ENCODE assay signal across 8 mouse cellular contexts in the genomic region with DNA sequence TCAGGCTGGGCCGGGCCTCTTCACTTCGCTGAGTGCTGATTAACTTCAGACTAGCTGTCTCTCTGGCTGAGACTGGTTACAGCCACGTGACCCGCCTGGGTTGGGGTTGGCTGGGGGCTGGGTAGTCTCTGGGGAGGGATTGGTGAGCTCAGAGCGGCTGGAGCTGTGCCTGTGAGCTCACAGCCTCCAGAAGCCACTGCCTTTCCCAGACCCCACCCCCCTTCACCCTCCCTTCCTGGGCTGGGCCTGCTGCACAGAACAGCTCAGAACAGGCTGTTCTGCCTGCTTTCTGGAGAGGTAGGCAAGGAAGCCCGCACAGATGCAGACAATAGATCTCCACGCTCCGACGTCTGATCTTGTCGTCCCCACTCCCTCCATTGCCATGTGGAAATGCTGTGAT. TPM values are rescaled to one million over a fixed set of nuclear protein-coding genes. Genes with fewer than 3 reads are reported as not detected.
DNase-seq lines count a peak whose midpoint lies in the region; ATAC-seq lines count a peak whose summit lies in the region.

No protein-coding gene starts in this region.

- peak overlapping the region; percentile 78 for H3K27ac ChIP-seq in intestine, embryonic 16.5 days (ENCODE audit: low read length)

- intact Hi-C loops in gastrocnemius, postnatal 36 days (cut with DNase I): no loop called here
- intact Hi-C loops in left cerebral cortex, postnatal 14 days (cut with DNase I): no loop called here

- peaks cover 15% of the 10 kb centered on the region for H3K4me1 ChIP-seq in intestine, embryonic 16.5 days (ENCODE audit: control insufficient read depth, insufficient read depth, low read length)

- peak overlapping the region; percentile 60 for H3K9ac ChIP-seq in intestine, embryonic 16.5 days (ENCODE audit: low read depth, low read length)

- H3K9me3 ChIP-seq in intestine, embryonic 16.5 days (ENCODE audit: control insufficient read depth, low read length): no peaks in the 10 kb centered on the region

- WGBS in intestine, embryonic 16.5 days: 1% methylated on average over 10 of the region's 10 CpGs

- no peaks in the 10 kb centered on the region for H3K36me3 ChIP-seq in intestine, embryonic 16.5 days (ENCODE audit: control insufficient read depth, insufficient read depth, low read length)

- peak; percentile 99 for ATAC-seq in intestine, embryonic 16.5 days
- peak; percentile 93 for ATAC-seq in megakaryocyte-erythroid progenitor cell, adult 5-6 weeks (replicated peaks; ENCODE audit: low FRiP score, low TSS enrichment, poor library complexity, severe bottlenecking)
- ATAC-seq in monocyte, adult 5-6 weeks (replicated peaks; ENCODE audit: insufficient number of reproducible peaks, low FRiP score, low TSS enrichment, poor library complexity, severe bottlenecking): no peak

- no peaks in the 10 kb centered on the region for H3K27me3 ChIP-seq in intestine, embryonic 16.5 days (replicated peaks; ENCODE audit: control insufficient read depth, insufficient read depth, low read length)

- DNase-seq in adrenal gland, adult 2 months: peak; percentile 97
- DNase-seq in embryo, embryonic 11 days: peak; percentile 95
- peak; percentile 90 to 98 for DNase-seq in gastrocnemius, postnatal 36 days
- peak; percentile 85 to 94 for DNase-seq in left cerebral cortex, postnatal 14 days (ENCODE audit: low spot score in 2 of 2)
- peak; percentile 90 to 93 for DNase-seq in right cerebral cortex, postnatal 36 days (ENCODE audit: low spot score in 2 of 2)

- H3K4me2 ChIP-seq in intestine, embryonic 16.5 days (ENCODE audit: low read depth, low read length): peak overlapping the region; percentile 57

- H3K4me3 ChIP-seq in intestine, embryonic 16.5 days (ENCODE audit: low read length): peak overlapping the region; percentile 26; the same call in 1 of the 2 replicates

RNA-seq across cellular contexts. Expression of a gene that starts 13.0 kb away (rescaled TPM):
- total RNA-seq in adrenal gland, adult 2 months (2021): 10 to 100 TPM; 36.5 to 39.6 TPM
- polyA plus RNA-seq in adrenal gland, adult 2 months (2012; rRNA removed): 10.9 and 12.1 TPM in 2 replicates
- 10 to 100 TPM; 23.3 to 31.7 TPM for total RNA-seq in gastrocnemius, postnatal 36 days (2021)
- polyA plus RNA-seq in intestine, embryonic 16.5 days (2015; fragmentation: Nextera tagmentation; extraction: Ambion mirVana): 43.7 and 46.2 TPM in 2 replicates
- 10 to 100 TPM; 16.6 to 18.3 TPM for total RNA-seq in left cerebral cortex, postnatal 14 days (2021)
- 1.4 and 12.9 TPM in 2 replicates for total RNA-seq in megakaryocyte-erythroid progenitor cell, adult 5-6 weeks (2014; fragmentation: Nextera tagmentation)
- 0.65 and 2.5 TPM in 2 replicates for total RNA-seq in megakaryocyte-erythroid progenitor cell, adult 5-6 weeks (2017)
- not detected in 3 replicates for total RNA-seq in monocyte, adult 5-6 weeks (2017)

RNA-seq across cellular contexts. Expression of a gene that starts 44.1 kb away (rescaled TPM):
- total RNA-seq in adrenal gland, adult 2 months (2021): 10 to 100 TPM; 16.1 to 18.7 TPM
- polyA plus RNA-seq in adrenal gland, adult 2 months (2012; rRNA removed): 86.7 and 101 TPM in 2 replicates
- total RNA-seq in gastrocnemius, postnatal 36 days (2021): 1 to 10 TPM; 6.5 TPM
- polyA plus RNA-seq in intestine, embryonic 16.5 days (2015; fragmentation: Nextera tagmentation; extraction: Ambion mirVana): 35.7 and 37.8 TPM in 2 replicates
- 10 to 100 TPM; 10.9 to 12.0 TPM for total RNA-seq in left cerebral cortex, postnatal 14 days (2021)
- not detected in 2 replicates for total RNA-seq in megakaryocyte-erythroid progenitor cell, adult 5-6 weeks (2014; fragmentation: Nextera tagmentation)
- 0.69 TPM in 1 of 2 replicates, not detected in the other for total RNA-seq in megakaryocyte-erythroid progenitor cell, adult 5-6 weeks (2017)
- total RNA-seq in monocyte, adult 5-6 weeks (2017): 0.29 to 1.6 TPM in 2 of 3 replicates, not detected in the other
